Mouse (Mus musculus): ENCODE data around the gene Eef1e1. TPM values are rescaled to one million over a fixed set of nuclear protein-coding genes. Genes with fewer than 3 reads are reported as not detected.
"Not testable (repeated sequence)": the region's sequence is repeated elsewhere in the genome, so short reads cannot be mapped to it uniquely, and the experiment has no call there.

The Eef1e1 gene
- total and polyA plus RNA-seq, 3 experiments: 194 to 218 TPM; not detected in 1

GRCm38 (mm10) chr13:38688761-38689160, 29.9 kb upstream of the Eef1e1 start:
- Histone ChIP-seq H3K79me2 (ENCODE audit: control insufficient read depth, insufficient read depth, low read length, poor library complexity) (no peaks in the 10 kb centered on the region), H3K4me3 (ENCODE audit: control insufficient read depth in 1 of 2, insufficient read depth in 1 of 2, low read depth in 2 of 2, low read length in 2 of 2) (no peak overlapping the region), H3K27ac (ENCODE audit: control insufficient read depth, low read depth, low read length) (no peak overlapping the region), H3K4me1 (ENCODE audit: control insufficient read depth in 1 of 2, insufficient read depth in 2 of 2, low read length in 2 of 2) (no peaks in the 10 kb centered on the region), H3K9ac (ENCODE audit: control insufficient read depth, low read depth, low read length, poor library complexity, severe bottlenecking) (no peak overlapping the region), H3K36me3 (ENCODE audit: control insufficient read depth in 1 of 2, insufficient read depth in 2 of 2, low read length in 2 of 2) (no peaks in the 10 kb centered on the region), H3K9me3 (replicated peaks; ENCODE audit: insufficient read depth, low read length) (no peaks in the 10 kb centered on the region), H3K27me3 (ENCODE audit: control insufficient read depth in 1 of 2, insufficient read depth in 2 of 2, low read length in 2 of 2) (peaks cover 3 to 5% of the 10 kb centered on the region in 2 experiments)
- no peak for DNase-seq (ENCODE audit: low read depth, low spot score)
- TF ChIP-seq NELFE (IDR thresholded peaks at IDR 0.05; ENCODE audit: low read depth, low read length) (no peak), TCF12 (IDR thresholded peaks at IDR 0.05; ENCODE audit: low read depth, low read length) (no peak)

DNA sequence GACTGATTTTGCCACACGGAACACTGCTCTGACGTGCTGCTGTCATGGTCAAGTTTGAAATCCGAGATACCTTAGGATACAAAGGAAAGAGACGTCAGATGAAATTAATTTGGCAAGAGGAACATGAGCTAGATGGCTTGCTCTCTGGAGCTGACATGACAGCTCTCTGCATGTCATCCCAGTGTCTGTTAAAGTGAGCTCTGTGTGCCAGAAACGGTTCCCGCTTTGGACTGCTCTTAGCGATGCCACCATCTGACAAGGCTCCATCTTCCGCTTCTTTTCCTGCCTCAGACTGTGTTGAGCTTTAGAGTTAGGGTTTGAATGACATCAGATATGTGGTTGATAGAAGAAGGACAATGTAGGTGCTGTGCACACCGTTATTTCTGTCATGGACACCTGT, 13.5 kb upstream of the Eef1e1 start:
- H3K4me3 ChIP-seq (ENCODE audit: control insufficient read depth in 1 of 2, insufficient read depth in 1 of 2, low read depth in 2 of 2, low read length in 2 of 2): no peak overlapping the region
- no peaks in the 10 kb centered on the region for H3K9me3 ChIP-seq (replicated peaks; ENCODE audit: insufficient read depth, low read length)
- no peak for DNase-seq (ENCODE audit: low read depth, low spot score)
- no peak overlapping the region for H3K27ac ChIP-seq (ENCODE audit: control insufficient read depth, low read depth, low read length)
- H3K27me3 ChIP-seq (ENCODE audit: control insufficient read depth in 1 of 2, insufficient read depth in 2 of 2, low read length in 2 of 2): peaks cover 1 to 5% of the 10 kb centered on the region in 2 experiments; a peak in 3 of 4 replicates
- TF ChIP-seq POLR2AphosphoS2 (IDR thresholded peaks at IDR 0.05; ENCODE audit: low read length) (no peak), MAFK (IDR thresholded peaks at IDR 0.05; ENCODE audit: borderline replicate concordance, low read depth, low read length) (no peak), BHLHE40 (IDR thresholded peaks at IDR 0.05; ENCODE audit: borderline replicate concordance, low read depth, low read length) (no peak), TCF12 (IDR thresholded peaks at IDR 0.05; ENCODE audit: low read depth, low read length) (no peak), MYB (IDR thresholded peaks at IDR 0.05; ENCODE audit: low read depth, low read length) (no peak), USF1 (IDR thresholded peaks at IDR 0.05; ENCODE audit: low read depth, low read length) (no peak), CHD1 (IDR thresholded peaks at IDR 0.05; ENCODE audit: low read depth, low read length) (no peak), NRF1 (IDR thresholded peaks at IDR 0.05; ENCODE audit: insufficient read depth, low read depth, low read length, poor library complexity, severe bottlenecking) (no peak), ZMIZ1 (IDR thresholded peaks at IDR 0.05; ENCODE audit: low read depth, low read length) (no peak), HCFC1 (IDR thresholded peaks at IDR 0.05; ENCODE audit: low read depth, low read length) (no peak), ZKSCAN1 (IDR thresholded peaks at IDR 0.05; ENCODE audit: low read depth, low read length) (no peak), JUND (IDR thresholded peaks at IDR 0.05; ENCODE audit: low read depth, low read length) (no peak), USF2 (IDR thresholded peaks at IDR 0.05; ENCODE audit: borderline replicate concordance in 1 of 2, insufficient read depth in 1 of 2, low read depth in 1 of 2, low read length in 2 of 2) (no peak), CHD2 (IDR thresholded peaks at IDR 0.05; ENCODE audit: low read length) (no peak), E2F4 (IDR thresholded peaks at IDR 0.05; ENCODE audit: borderline replicate concordance, low read depth, low read length) (no peak), ZC3H11A (IDR thresholded peaks at IDR 0.05; ENCODE audit: low read depth, low read length) (no peak)
- H3K9ac ChIP-seq (ENCODE audit: control insufficient read depth, low read depth, low read length, poor library complexity, severe bottlenecking): no peak overlapping the region
- no peaks in the 10 kb centered on the region for H3K4me1 ChIP-seq (ENCODE audit: control insufficient read depth in 1 of 2, insufficient read depth in 2 of 2, low read length in 2 of 2)
- no peaks in the 10 kb centered on the region for H3K79me2 ChIP-seq (ENCODE audit: control insufficient read depth, insufficient read depth, low read length, poor library complexity)
- H3K36me3 ChIP-seq (ENCODE audit: control insufficient read depth in 1 of 2, insufficient read depth in 2 of 2, low read length in 2 of 2): no peaks in the 10 kb centered on the region

GRCm38 (mm10) chr13:38671451-38671850, 12.6 kb upstream of the Eef1e1 start:
- not testable (repeated sequence) for H3K27me3 ChIP-seq (ENCODE audit: control insufficient read depth in 1 of 2, insufficient read depth in 2 of 2, low read length in 2 of 2); H3K9me3 ChIP-seq (replicated peaks; ENCODE audit: insufficient read depth, low read length); H3K27ac ChIP-seq (ENCODE audit: control insufficient read depth, low read depth, low read length); H3K79me2 ChIP-seq (ENCODE audit: control insufficient read depth, insufficient read depth, low read length, poor library complexity); H3K4me3 ChIP-seq (ENCODE audit: control insufficient read depth in 1 of 2, insufficient read depth in 1 of 2, low read depth in 2 of 2, low read length in 2 of 2); H3K4me1 ChIP-seq (ENCODE audit: control insufficient read depth in 1 of 2, insufficient read depth in 2 of 2, low read length in 2 of 2); H3K9ac ChIP-seq (ENCODE audit: control insufficient read depth, low read depth, low read length, poor library complexity, severe bottlenecking); DNase-seq (ENCODE audit: low read depth, low spot score); H3K36me3 ChIP-seq (ENCODE audit: control insufficient read depth in 1 of 2, insufficient read depth in 2 of 2, low read length in 2 of 2)
